Mouse (Mus musculus) midbrain, embryonic 14.5 days (tissue): Measurements from ENCODE around the gene 3110009E18Rik. TPM values are rescaled to one million over a fixed set of nuclear protein-coding genes. Genes with fewer than 3 reads are reported as not detected.

ENCODE experiments used
- ATAC-seq: fragments of 200-750 bp; cut with Nextera tagmentation; 2 replicates; pipeline ENCODE4 v1.8.0; 2017; ENCODE audit warnings: moderate number of reproducible peaks, moderate library complexity; ENCODE audit not compliant: low FRiP score, low TSS enrichment
- DNase-seq: peaks from one replicate; pipeline ENCODE4 v3.0.0-alpha.2; 2015
- H3K27ac ChIP-seq: fragments of 300-500 bp; sonication (generic); replicated peaks from 2 replicates; pipeline ENCODE4 v1.5.1; 2014; ENCODE audit warnings: mild to moderate bottlenecking, low read depth, low read length, moderate library complexity
- H3K27me3 ChIP-seq: fragments of 300-500 bp; sonication (generic); 2 replicates; pipeline ENCODE4 v1.6.1; 2014; ENCODE audit warnings: low read length, control low read depth, mixed read lengths; ENCODE audit not compliant: control insufficient read depth, insufficient read depth
- H3K36me3 ChIP-seq: fragments of 300-500 bp; sonication (generic); 2 replicates; pipeline ENCODE4 v1.6.1; 2014; ENCODE audit warnings: low read length, control low read depth; ENCODE audit not compliant: control insufficient read depth, insufficient read depth
- H3K4me1 ChIP-seq: fragments of 300-500 bp; sonication (generic); 2 replicates; pipeline ENCODE4 v1.6.1; 2014; ENCODE audit warnings: mild to moderate bottlenecking, antibody characterized with exemption, low read length, control low read depth; ENCODE audit not compliant: control insufficient read depth, insufficient read depth
- H3K4me2 ChIP-seq: fragments of 300-500 bp; sonication (generic); 2 replicates; pipeline ENCODE4 v1.6.1; 2014; ENCODE audit warnings: mild to moderate bottlenecking, low read length, moderate library complexity
- H3K4me3 ChIP-seq: fragments of 300-500 bp; sonication (generic); replicated peaks from 2 replicates; pipeline ENCODE4 v1.5.1; 2014; ENCODE audit warnings: low read depth, low read length
- H3K9ac ChIP-seq: fragments of 300-500 bp; sonication (generic); replicated peaks from 2 replicates; pipeline ENCODE4 v1.6.1; 2014; ENCODE audit warnings: mild to moderate bottlenecking, low read length, moderate library complexity
- H3K9me3 ChIP-seq: fragments of 300-500 bp; sonication (generic); 2 replicates; pipeline ENCODE4 v1.6.1; 2016; ENCODE audit warnings: low read length, control low read depth, mixed read lengths; ENCODE audit not compliant: control insufficient read depth
- WGBS: fragments of 180-500 bp; shearing (Covaris S2); extraction: QIAGEN DNeasy Blood & Tissue Kit; methylation state at CpG from one replicate; pipeline ENCODE4 v1.1.7; 2014; 5-methylcytosine and 5-hydroxymethylcytosine counted together
- polyA plus RNA-seq: library from polyadenylated mRNA; unstranded; fragments of >200 nt; fragmentation: Nextera tagmentation; extraction: Ambion mirVana; gene quantifications from 2 replicates; pipeline ENCODE4 v1.2.1, GENCODE M21; 2014

The 3110009E18Rik gene
- polyA plus RNA-seq, 1 experiment from 2014 or later = 18.7 TPM

GRCm38 (mm10) chr1:120146994-120147393, 26.0 kb downstream of the 3110009E18Rik start:
- H3K36me3 ChIP-seq = no peaks in the 10 kb centered on the region
- H3K4me1 ChIP-seq = no peaks in the 10 kb centered on the region
- no peaks in the 10 kb centered on the region for H3K27me3 ChIP-seq
- no peak overlapping the region for H3K4me2 ChIP-seq
- DNase-seq (peak; percentile 35), ATAC-seq (no peak)
- no peak overlapping the region for H3K4me3 ChIP-seq
- H3K27ac ChIP-seq = no peak overlapping the region
- H3K9ac ChIP-seq = no peak overlapping the region
- H3K9me3 ChIP-seq = no peaks in the 10 kb centered on the region

GRCm38 (mm10) chr1:120154232-120154631, 33.2 kb downstream of the 3110009E18Rik start:
- Histone ChIP-seq H3K9me3 (no peaks in the 10 kb centered on the region), H3K4me2 (no peak overlapping the region), H3K27ac (no peak overlapping the region), H3K9ac (no peak overlapping the region), H3K4me1 (no peaks in the 10 kb centered on the region), H3K27me3 (no peaks in the 10 kb centered on the region), H3K4me3 (no peak overlapping the region), H3K36me3 (no peaks in the 10 kb centered on the region)
- no peak for ATAC-seq
- peak; percentile 69 for DNase-seq

GRCm38 (mm10) chr1:120155325-120155724, 34.3 kb downstream of the 3110009E18Rik start:
- Histone ChIP-seq H3K27me3 (no peaks in the 10 kb centered on the region), H3K4me3 (no peak overlapping the region), H3K36me3 (no peaks in the 10 kb centered on the region), H3K4me1 (no peaks in the 10 kb centered on the region), H3K4me2 (no peak overlapping the region), H3K27ac (no peak overlapping the region), H3K9ac (no peak overlapping the region), H3K9me3 (no peaks in the 10 kb centered on the region)
- DNase-seq (peak; percentile 61), ATAC-seq (no peak)
- WGBS = 36% methylated on average over 1 of the region's 1 CpGs

- no peak overlapping the region for H3K4me3 ChIP-seq
- 89% methylated on average over 9 of the region's 9 CpGs for WGBS
Observed at GRCm38 (mm10) chr1:120158474-120159127, 37.6 kb downstream of the 3110009E18Rik start.

DNA sequence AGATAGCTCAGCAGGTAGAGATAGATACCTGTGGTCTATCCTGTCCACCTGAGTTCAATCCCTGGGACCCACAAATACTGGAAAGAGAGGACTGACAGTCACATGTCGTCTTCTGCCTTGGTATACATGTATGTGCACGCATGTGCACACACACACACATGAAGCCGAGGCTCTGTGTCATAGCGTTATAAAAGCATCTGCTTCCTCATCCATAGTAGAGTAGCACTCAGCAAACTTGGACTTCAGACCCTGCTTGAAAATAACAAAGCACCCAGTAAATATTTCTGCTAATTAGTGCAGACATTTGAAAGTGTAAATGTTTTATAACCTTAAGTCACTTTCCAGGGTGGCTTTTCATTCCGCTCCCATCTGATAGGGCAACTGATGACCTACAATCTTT, 40.5 kb downstream of the 3110009E18Rik start:
- H3K36me3 ChIP-seq = no peaks in the 10 kb centered on the region
- H3K9ac ChIP-seq = no peak overlapping the region
- 97% methylated on average over 5 of the region's 5 CpGs for WGBS
- H3K4me1 ChIP-seq = no peaks in the 10 kb centered on the region
- no peaks in the 10 kb centered on the region for H3K9me3 ChIP-seq
- no peak overlapping the region for H3K4me2 ChIP-seq
- H3K27ac ChIP-seq = no peak overlapping the region
- ATAC-seq (no peak), DNase-seq (no peak)
- H3K27me3 ChIP-seq = no peaks in the 10 kb centered on the region
- no peak overlapping the region for H3K4me3 ChIP-seq

More at GRCm38 (mm10) chr1:120158474-120159127, 37.6 kb downstream of the 3110009E18Rik start:
- no peak overlapping the region for H3K9ac ChIP-seq
- DNase-seq (no peak), ATAC-seq (no peak)
- H3K27ac ChIP-seq = no peak overlapping the region
- no peaks in the 10 kb centered on the region for H3K27me3 ChIP-seq
- no peak overlapping the region for H3K4me2 ChIP-seq
- H3K4me1 ChIP-seq = no peaks in the 10 kb centered on the region
- H3K36me3 ChIP-seq = no peaks in the 10 kb centered on the region
- H3K9me3 ChIP-seq = no peaks in the 10 kb centered on the region

DNA sequence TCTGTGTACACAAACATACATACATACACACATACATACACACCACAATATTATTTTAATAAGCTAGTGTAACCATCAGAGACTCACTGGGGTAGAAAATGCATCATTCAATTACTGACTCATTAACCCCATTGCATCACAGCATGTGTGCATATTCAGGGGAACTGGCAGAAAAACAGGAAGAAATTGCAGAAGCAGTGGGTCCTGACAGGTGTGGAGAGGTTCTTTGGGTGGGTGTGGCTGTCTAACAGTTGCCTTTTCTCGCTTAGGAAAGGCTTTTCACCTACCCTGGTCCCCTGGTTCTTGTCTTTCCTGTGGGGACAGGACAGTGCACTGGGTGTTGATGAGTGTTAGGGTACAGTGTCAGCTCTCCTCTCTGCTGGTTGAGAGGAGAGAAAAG, 41.6 kb downstream of the 3110009E18Rik start:
- Histone ChIP-seq H3K4me1 (no peaks in the 10 kb centered on the region), H3K9me3 (no peaks in the 10 kb centered on the region), H3K4me3 (no peak overlapping the region), H3K27ac (no peak overlapping the region), H3K4me2 (no peak overlapping the region), H3K36me3 (no peaks in the 10 kb centered on the region), H3K27me3 (no peaks in the 10 kb centered on the region), H3K9ac (no peak overlapping the region)
- 69% methylated on average over 1 of the region's 1 CpGs for WGBS
- no peak for ATAC-seq
- no peak for DNase-seq

- Histone ChIP-seq H3K36me3 (no peaks in the 10 kb centered on the region), H3K9ac (no peak overlapping the region), H3K27me3 (no peaks in the 10 kb centered on the region), H3K4me2 (no peak overlapping the region), H3K4me1 (no peaks in the 10 kb centered on the region), H3K9me3 (no peaks in the 10 kb centered on the region), H3K27ac (no peak overlapping the region), H3K4me3 (no peak overlapping the region)
- DNase-seq = no peak
- 59% methylated on average over 4 of the region's 4 CpGs for WGBS
- no peak for ATAC-seq
Observed at GRCm38 (mm10) chr1:120168016-120168415, 47.0 kb downstream of the 3110009E18Rik start.

- no peak overlapping the region for H3K4me2 ChIP-seq
- H3K27ac ChIP-seq = no peak overlapping the region
- no peaks in the 10 kb centered on the region for H3K27me3 ChIP-seq
- no peaks in the 10 kb centered on the region for H3K4me1 ChIP-seq
- no peak for DNase-seq
- H3K36me3 ChIP-seq = no peaks in the 10 kb centered on the region
- no peak overlapping the region for H3K9ac ChIP-seq
- ATAC-seq = no peak
- no peaks in the 10 kb centered on the region for H3K9me3 ChIP-seq
- no peak overlapping the region for H3K4me3 ChIP-seq
- 90% methylated on average over 7 of the region's 7 CpGs for WGBS
Observed at GRCm38 (mm10) chr1:120168674-120169073, 47.7 kb downstream of the 3110009E18Rik start.

DNA sequence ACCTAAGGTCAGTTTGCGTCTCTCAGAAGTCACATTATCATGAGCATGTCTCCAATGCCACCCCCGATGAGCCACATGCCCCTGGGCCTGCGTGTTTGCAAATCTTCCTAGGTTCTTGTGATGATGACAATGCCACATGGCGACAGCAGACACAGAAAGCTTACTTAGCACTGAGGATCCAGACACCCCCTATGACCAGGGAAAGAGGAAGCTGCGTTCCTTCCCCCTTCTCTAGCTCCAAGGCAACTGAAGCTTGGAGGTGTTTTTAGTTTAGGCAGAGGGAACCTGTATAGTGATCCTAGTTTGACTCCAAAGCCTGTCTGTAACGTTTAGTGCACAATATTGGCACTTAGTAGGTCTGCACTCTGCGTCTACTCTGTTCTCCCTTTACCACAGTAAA, 49.3 kb downstream of the 3110009E18Rik start:
- no peak overlapping the region for H3K4me2 ChIP-seq
- no peaks in the 10 kb centered on the region for H3K36me3 ChIP-seq
- WGBS = 83% methylated on average over 7 of the region's 7 CpGs
- no peaks in the 10 kb centered on the region for H3K27me3 ChIP-seq
- H3K9ac ChIP-seq = no peak overlapping the region
- H3K4me3 ChIP-seq = no peak overlapping the region
- no peak overlapping the region for H3K27ac ChIP-seq
- DNase-seq (no peak), ATAC-seq (no peak)
- no peaks in the 10 kb centered on the region for H3K9me3 ChIP-seq
- no peaks in the 10 kb centered on the region for H3K4me1 ChIP-seq
